In the genomic region with DNA sequence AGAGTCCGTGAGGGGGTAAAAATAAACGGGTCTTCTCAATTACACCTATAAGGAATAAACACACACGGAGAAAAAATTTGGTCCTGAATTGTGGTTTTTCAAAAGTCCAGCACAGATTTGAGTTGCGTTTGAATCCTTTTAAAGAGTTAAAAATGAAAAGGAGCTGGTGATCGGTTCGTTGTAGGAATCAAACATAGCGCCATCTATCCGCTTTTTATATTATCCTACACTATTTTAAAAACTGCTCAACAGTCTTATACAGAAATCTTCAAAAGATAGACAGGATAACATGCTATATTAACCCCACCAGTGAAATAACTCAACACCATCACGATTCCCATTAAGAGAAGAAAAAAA, we compare ENCODE assay signal across 8 mouse cellular contexts. TPM values are rescaled to one million over a fixed set of nuclear protein-coding genes. Genes with fewer than 3 reads are reported as not detected.
DNase-seq lines count a peak whose midpoint lies in the region; ATAC-seq and TF ChIP-seq lines count a peak whose summit lies in the region.

No protein-coding gene starts in this region.

- peak overlapping the region; percentile 99 for H3K9ac ChIP-seq in kidney, embryonic 16.5 days (replicated peaks; ENCODE audit: low read length)
- H3K9ac ChIP-seq in intestine, embryonic 14.5 days (ENCODE audit: low read length), result peak overlapping the region; percentile 100
- peak overlapping the region; percentile 100 for H3K9ac ChIP-seq in midbrain, postnatal 0 days (replicated peaks; ENCODE audit: low read length, poor library complexity, severe bottlenecking)

- H3K4me3 ChIP-seq in kidney, embryonic 16.5 days (ENCODE audit: low read length), result peak overlapping the region; percentile 98
- H3K4me3 ChIP-seq in embryonic facial prominence, embryonic 10.5 days, result peak overlapping the region; percentile 99
- peak overlapping the region; percentile 92 for H3K4me3 ChIP-seq in intestine, embryonic 14.5 days (ENCODE audit: low read depth, low read length)
- H3K4me3 ChIP-seq in midbrain, postnatal 0 days (ENCODE audit: low read depth, low read length), result peak overlapping the region; percentile 99

- WGBS in kidney, embryonic 16.5 days, result 0% methylated on average over 9 of the region's 9 CpGs
- WGBS in embryonic facial prominence, embryonic 10.5 days, result under 1% methylated on average over 9 of the region's 9 CpGs
- under 1% methylated on average over 9 of the region's 9 CpGs for WGBS in intestine, embryonic 14.5 days
- WGBS in midbrain, postnatal 0 days, result 1% methylated on average over 9 of the region's 9 CpGs

- H3K9me3 ChIP-seq in kidney, embryonic 16.5 days (ENCODE audit: low read length), result no peaks in the 10 kb centered on the region
- H3K9me3 ChIP-seq in embryonic facial prominence, embryonic 10.5 days, result peaks cover 5% of the 10 kb centered on the region; the same call in 1 of the 2 replicates
- no peaks in the 10 kb centered on the region for H3K9me3 ChIP-seq in intestine, embryonic 14.5 days (ENCODE audit: control insufficient read depth, low read length)
- no peaks in the 10 kb centered on the region for H3K9me3 ChIP-seq in midbrain, postnatal 0 days (ENCODE audit: low read length)

- peak overlapping the region; percentile 100 for H3K27ac ChIP-seq in kidney, embryonic 16.5 days (ENCODE audit: low read length)
- peak overlapping the region; percentile 99 for H3K27ac ChIP-seq in embryonic facial prominence, embryonic 10.5 days (replicated peaks)
- H3K27ac ChIP-seq in intestine, embryonic 14.5 days (ENCODE audit: low read depth), result peak overlapping the region; percentile 100
- peak overlapping the region; percentile 98 for H3K27ac ChIP-seq in midbrain, postnatal 0 days (ENCODE audit: low read depth, low read length)

- 0 out of 2 replicates have a peak, but pooled peaks cover 3% of the 10 kb centered on the region for H3K36me3 ChIP-seq in kidney, embryonic 16.5 days (ENCODE audit: insufficient read depth, low read length)
- peaks cover 35% of the 10 kb centered on the region for H3K36me3 ChIP-seq in embryonic facial prominence, embryonic 10.5 days (replicated peaks)
- H3K36me3 ChIP-seq in intestine, embryonic 14.5 days (ENCODE audit: control insufficient read depth, insufficient read depth, low read length), result 0 out of 2 replicates have a peak, but pooled peaks cover 3% of the 10 kb centered on the region
- no peaks in the 10 kb centered on the region for H3K36me3 ChIP-seq in midbrain, postnatal 0 days (ENCODE audit: insufficient read depth, low read length)

- H3K4me1 ChIP-seq in kidney, embryonic 16.5 days (ENCODE audit: insufficient read depth, low read length), result peaks cover 26% of the 10 kb centered on the region
- H3K4me1 ChIP-seq in embryonic facial prominence, embryonic 10.5 days, result peaks cover 30% of the 10 kb centered on the region
- H3K4me1 ChIP-seq in intestine, embryonic 14.5 days (replicated peaks; ENCODE audit: control insufficient read depth, insufficient read depth, low read length), result peaks cover 20% of the 10 kb centered on the region
- peaks cover 7% of the 10 kb centered on the region; the same call in 1 of the 2 replicates for H3K4me1 ChIP-seq in midbrain, postnatal 0 days (ENCODE audit: insufficient read depth, low read length)

- TF ChIP-seq CTCF in midbrain, postnatal 0 days (IDR thresholded peaks at IDR 0.05), result peak; percentile 57

- ATAC-seq in kidney, embryonic 16.5 days (ENCODE audit: low FRiP score, low TSS enrichment), result no peak
- no peak for ATAC-seq in intestine, embryonic 14.5 days (replicated peaks; ENCODE audit: low FRiP score, low TSS enrichment, low read depth)
- no peak for ATAC-seq in midbrain, postnatal 0 days (ENCODE audit: low FRiP score)

- H3K4me2 ChIP-seq in kidney, embryonic 16.5 days (replicated peaks; ENCODE audit: low read depth, low read length), result peak overlapping the region; percentile 63
- peak overlapping the region; percentile 55 for H3K4me2 ChIP-seq in intestine, embryonic 14.5 days (ENCODE audit: low read length)
- H3K4me2 ChIP-seq in midbrain, postnatal 0 days (ENCODE audit: low read depth, low read length, poor library complexity, severe bottlenecking), result peak overlapping the region; percentile 46

- no peaks in the 10 kb centered on the region for H3K27me3 ChIP-seq in kidney, embryonic 16.5 days (ENCODE audit: insufficient read depth, low read length)
- H3K27me3 ChIP-seq in embryonic facial prominence, embryonic 10.5 days (replicated peaks; ENCODE audit: low read depth, poor library complexity, severe bottlenecking), result no peaks in the 10 kb centered on the region
- no peaks in the 10 kb centered on the region for H3K27me3 ChIP-seq in intestine, embryonic 14.5 days (replicated peaks; ENCODE audit: control insufficient read depth, insufficient read depth, low read length)
- no peaks in the 10 kb centered on the region for H3K27me3 ChIP-seq in midbrain, postnatal 0 days (ENCODE audit: insufficient read depth, low read length)

- DNase-seq in kidney, postnatal 25 days, result no peak
- DNase-seq in embryonic facial prominence, embryonic 10.5 days (ENCODE audit: low spot score), result no peak
- no peak for DNase-seq in intestine, embryonic 14.5 days (ENCODE audit: low spot score)
- peak; percentile 84 for DNase-seq in midbrain, postnatal 0 days (ENCODE audit: low spot score)
- no peak for DNase-seq in ovary, postnatal 10 days (ENCODE audit: low spot score)
- no peak for DNase-seq in adrenal gland, adult 2 months
- no peak for DNase-seq in MN1 (ENCODE audit: low spot score)

RNA-seq across cellular contexts. Expression of gene Sox4, which starts 3.3 kb away (rescaled TPM):
- 27.8 and 33.4 TPM in 2 replicates for polyA plus RNA-seq in kidney, embryonic 16.5 days (2015; fragmentation: Nextera tagmentation; extraction: Ambion mirVana)
- 69.6 and 73.2 TPM in 2 replicates for polyA plus RNA-seq in embryonic facial prominence, embryonic 10.5 days (2016; fragmentation: Nextera tagmentation; extraction: Ambion mirVana)
- 55.3 and 59.3 TPM in 2 replicates for polyA plus RNA-seq in intestine, embryonic 14.5 days (2014; fragmentation: Nextera tagmentation; extraction: Ambion mirVana)
- total RNA-seq in midbrain, postnatal 0 days (2014; rRNA removed), result 169 and 203 TPM in 2 replicates
- polyA plus RNA-seq in midbrain, postnatal 0 days (2015; fragmentation: Nextera tagmentation; extraction: Ambion mirVana), result 115 and 135 TPM in 2 replicates
- 10 to 100 TPM; 14.3 to 27.9 TPM for total RNA-seq in adrenal gland, adult 2 months (2021)
- 39.9 and 45.9 TPM in 2 replicates for polyA plus RNA-seq in adrenal gland, adult 2 months (2012; rRNA removed)
